Mouse (Mus musculus) lung, adult 10 weeks (tissue): ENCODE measurements around the gene Orc3. TPM values are rescaled to one million over a fixed set of nuclear protein-coding genes. Genes with fewer than 3 reads are reported as not detected.

Experiments used
- polyA plus RNA-seq: library from polyadenylated mRNA; stranded (reverse); fragments of 350-450 nt; fragmentation: Illumina TruSeq; extraction: RNeasy Lipid Tissue Mini Kit (QIAGEN cat#74804); gene quantifications from one replicate; pipeline ENCODE4 v1.2.3, GENCODE M21; 2014; ENCODE audit warnings: low read depth, low replicate concordance; ENCODE audit not compliant: insufficient read depth

The Orc3 gene
- 16.9 TPM for polyA plus RNA-seq

GRCm38 (mm10) chr4:34614630-34615094, at the start of gene Orc3, which contains the start of gene Rars2:
Orc3 (minus strand) TSS chr4:34614944.
Rars2 (plus strand) TSS chr4:34614957.

GRCm38 (mm10) chr4:34550748-34551097, 64.0 kb downstream of the Orc3 start, which contains the start of gene Akirin2:
Akirin2 (plus strand) TSS chr4:34550937.

Other genes with a start within 250 kb of the Orc3 start
- gene Akirin2, start 64.0 kb downstream of the Orc3 start, polyA plus RNA-seq, result 48.9 TPM
- 12.7 TPM for gene Rars2, start within 50 bp of the Orc3 start, polyA plus RNA-seq
- 25.3 TPM for gene Slc35a1, start 72.5 kb upstream of the Orc3 start, polyA plus RNA-seq
- 11.8 TPM for gene Cfap206, start 115.3 kb upstream of the Orc3 start, polyA plus RNA-seq
- not detected for gene Gm136, start 141.3 kb upstream of the Orc3 start, polyA plus RNA-seq
- gene Smim8, start 163.5 kb upstream of the Orc3 start, polyA plus RNA-seq, result 27.0 TPM